Mouse (Mus musculus): ENCODE results near the gene Aqp11. TPM values are rescaled to one million over a fixed set of nuclear protein-coding genes. Genes with fewer than 3 reads are reported as not detected.
A peak's percentile ranks its signal among the peaks of the same experiment; 100 is the strongest.

Aqp11 gene
- polyA plus RNA-seq, 1 experiment from 2014 or later, result 5.7 TPM

DNA sequence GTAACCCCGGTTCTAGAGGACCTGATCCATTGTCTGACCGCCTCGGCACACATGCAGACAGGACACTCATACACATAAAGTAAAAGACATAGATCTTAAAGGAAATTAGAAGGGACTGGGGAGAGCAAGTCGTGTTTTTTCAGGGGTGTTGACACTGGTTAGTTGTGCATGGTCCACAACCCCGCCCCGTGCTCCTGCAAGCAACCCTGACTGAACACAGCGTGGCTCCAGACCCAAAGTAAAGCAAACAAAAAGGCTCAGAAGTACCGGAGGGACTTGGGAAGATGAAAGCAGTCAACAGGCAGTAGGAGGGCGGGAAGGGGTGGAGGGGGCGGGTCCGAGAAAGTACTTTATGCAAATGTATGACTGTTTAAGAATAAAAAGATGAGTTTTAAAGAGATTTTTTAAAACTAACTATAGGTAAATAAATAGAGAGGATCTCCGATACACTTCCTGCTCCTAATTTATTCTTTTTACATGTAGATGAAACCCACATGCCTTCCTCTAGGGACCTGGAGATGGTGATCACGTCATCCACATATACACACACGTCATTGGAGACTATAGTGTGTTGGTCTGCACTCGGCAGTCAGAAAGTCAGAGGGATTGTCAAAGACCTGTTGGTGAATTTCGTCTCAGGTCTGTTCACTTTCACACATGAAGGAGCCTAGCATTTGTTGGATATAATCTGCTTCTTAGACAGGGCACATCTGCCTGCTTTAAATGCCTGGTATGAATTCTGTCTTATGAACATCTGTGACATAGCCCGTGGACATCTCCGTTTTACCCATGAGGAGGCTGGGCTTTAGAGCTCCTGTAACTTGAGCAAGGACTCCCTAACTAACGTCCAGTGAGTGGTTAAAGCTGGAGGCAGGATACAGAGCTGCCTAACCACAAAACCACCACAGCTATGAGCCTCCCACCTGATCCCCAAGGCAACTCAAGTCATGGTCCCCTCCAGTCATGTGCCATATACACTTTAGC lies 11.4 kb upstream of the Aqp11 start:
- peak; percentile 90 for DNase-seq (ENCODE audit: low spot score, missing footprints)
- Histone ChIP-seq H3K4me2 (peak overlapping the region; percentile 22; the same call in 1 of the 2 replicates), H3K27me3 (ENCODE audit: control insufficient read depth, insufficient read depth, low read length) (no peaks in the 10 kb centered on the region), H3K9me3 (ENCODE audit: control insufficient read depth, low read length) (no peaks in the 10 kb centered on the region), H3K9ac (ENCODE audit: low read length) (no peak overlapping the region; the same call in 1 of the 2 replicates), H3K27ac (ENCODE audit: low read depth, low read length) (no peak overlapping the region), H3K36me3 (ENCODE audit: control insufficient read depth, insufficient read depth, low read length) (no peaks in the 10 kb centered on the region), H3K4me3 (ENCODE audit: low read depth, low read length) (no peak overlapping the region), H3K4me1 (ENCODE audit: control insufficient read depth, insufficient read depth, low read length) (peaks cover 4% of the 10 kb centered on the region; the same call in 1 of the 2 replicates)
- ATAC-seq (ENCODE audit: low FRiP score), result peak; percentile 56
- 22% methylated on average over 19 of the region's 19 CpGs for WGBS

DNA sequence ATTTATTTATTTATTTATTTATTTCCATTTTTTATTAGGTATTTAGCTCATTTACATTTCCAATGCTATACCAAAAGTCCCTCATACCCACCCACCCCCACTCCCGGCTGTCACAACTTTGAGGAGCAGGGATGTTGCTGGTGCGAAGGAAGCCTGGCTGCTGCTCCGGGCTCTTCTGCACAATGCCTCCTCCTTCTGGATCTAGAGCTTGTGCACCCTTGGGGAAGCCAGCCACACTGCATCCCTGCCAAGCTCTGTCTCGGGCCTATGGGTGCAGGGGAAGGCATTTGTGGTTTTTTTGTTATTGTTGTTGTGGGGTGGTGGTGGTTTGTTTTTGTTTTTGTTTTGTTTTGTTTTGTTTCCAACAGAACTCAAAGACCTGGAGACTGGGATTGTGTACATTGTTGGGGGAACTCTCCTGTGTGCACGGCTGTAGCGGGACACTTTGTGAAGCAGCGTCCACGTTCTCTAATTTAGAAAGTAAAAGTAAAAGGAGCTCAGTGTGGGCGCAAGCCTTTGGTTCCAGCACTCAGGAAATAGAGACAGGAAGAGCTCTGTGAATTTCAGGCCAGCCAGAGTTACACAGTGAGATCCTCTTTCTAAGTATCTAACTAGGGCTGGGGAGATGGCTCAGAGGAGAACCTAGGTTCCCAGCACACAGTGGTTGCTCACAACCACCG lies 10.6 kb upstream of the Aqp11 start:
- Histone ChIP-seq H3K4me3 (ENCODE audit: low read depth, low read length) (no peak overlapping the region), H3K27me3 (ENCODE audit: control insufficient read depth, insufficient read depth, low read length) (no peaks in the 10 kb centered on the region), H3K9me3 (ENCODE audit: control insufficient read depth, low read length) (no peaks in the 10 kb centered on the region), H3K36me3 (ENCODE audit: control insufficient read depth, insufficient read depth, low read length) (no peaks in the 10 kb centered on the region), H3K4me2 (no peak overlapping the region), H3K4me1 (ENCODE audit: control insufficient read depth, insufficient read depth, low read length) (peaks cover 4% of the 10 kb centered on the region; the same call in 1 of the 2 replicates), H3K27ac (ENCODE audit: low read depth, low read length) (no peak overlapping the region), H3K9ac (ENCODE audit: low read length) (no peak overlapping the region; the same call in 1 of the 2 replicates)
- WGBS, result 61% methylated on average over 10 of the region's 10 CpGs
- DNase-seq (ENCODE audit: low spot score, missing footprints) (peak; percentile 84), ATAC-seq (ENCODE audit: low FRiP score) (peak; percentile 36)

DNA sequence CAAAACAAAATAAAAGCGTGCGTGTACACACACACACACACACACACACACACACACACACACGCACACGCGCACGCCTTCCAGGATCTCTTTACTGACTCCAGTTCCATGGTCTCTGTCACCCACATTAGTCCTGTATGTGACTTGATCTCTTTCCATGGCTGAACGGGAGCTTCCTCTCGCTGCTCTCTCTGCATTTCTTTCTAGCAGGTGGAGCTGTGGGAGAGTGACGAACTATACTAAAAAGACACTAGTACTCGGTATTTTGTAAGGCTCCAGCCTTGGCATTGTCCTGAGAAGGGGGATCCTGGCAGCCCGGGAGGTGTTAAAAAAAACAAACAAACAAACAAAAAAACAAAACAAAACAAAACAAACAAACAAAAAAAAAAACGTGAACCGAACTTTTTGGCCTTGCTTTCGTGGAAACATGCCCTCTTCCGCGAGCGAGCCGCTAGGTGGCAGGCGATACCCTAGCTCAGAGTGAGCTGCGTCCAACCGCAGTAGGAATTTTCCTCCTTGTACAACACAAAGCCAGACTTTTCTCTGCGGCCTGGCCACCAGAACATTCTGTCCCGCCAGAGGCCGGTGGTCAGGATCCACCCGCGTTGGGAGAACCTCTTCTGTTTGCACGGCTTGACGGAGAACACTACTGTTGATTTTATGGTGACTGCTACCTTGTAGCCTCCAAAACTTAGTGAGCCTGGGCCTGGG lies 9.9 kb upstream of the Aqp11 start:
- ATAC-seq (ENCODE audit: low FRiP score) (peak; percentile 66), DNase-seq (ENCODE audit: low spot score, missing footprints) (peak; percentile 96)
- H3K27me3 ChIP-seq (ENCODE audit: control insufficient read depth, insufficient read depth, low read length), result no peaks in the 10 kb centered on the region
- no peak overlapping the region for H3K4me2 ChIP-seq
- H3K27ac ChIP-seq (ENCODE audit: low read depth, low read length), result no peak overlapping the region
- WGBS, result 26% methylated on average over 28 of the region's 28 CpGs
- H3K9me3 ChIP-seq (ENCODE audit: control insufficient read depth, low read length), result no peaks in the 10 kb centered on the region
- H3K4me1 ChIP-seq (ENCODE audit: control insufficient read depth, insufficient read depth, low read length), result peaks cover 4% of the 10 kb centered on the region; the same call in 1 of the 2 replicates
- no peak overlapping the region for H3K9ac ChIP-seq (ENCODE audit: low read length)
- no peak overlapping the region for H3K4me3 ChIP-seq (ENCODE audit: low read depth, low read length)
- H3K36me3 ChIP-seq (ENCODE audit: control insufficient read depth, insufficient read depth, low read length), result no peaks in the 10 kb centered on the region

DNA sequence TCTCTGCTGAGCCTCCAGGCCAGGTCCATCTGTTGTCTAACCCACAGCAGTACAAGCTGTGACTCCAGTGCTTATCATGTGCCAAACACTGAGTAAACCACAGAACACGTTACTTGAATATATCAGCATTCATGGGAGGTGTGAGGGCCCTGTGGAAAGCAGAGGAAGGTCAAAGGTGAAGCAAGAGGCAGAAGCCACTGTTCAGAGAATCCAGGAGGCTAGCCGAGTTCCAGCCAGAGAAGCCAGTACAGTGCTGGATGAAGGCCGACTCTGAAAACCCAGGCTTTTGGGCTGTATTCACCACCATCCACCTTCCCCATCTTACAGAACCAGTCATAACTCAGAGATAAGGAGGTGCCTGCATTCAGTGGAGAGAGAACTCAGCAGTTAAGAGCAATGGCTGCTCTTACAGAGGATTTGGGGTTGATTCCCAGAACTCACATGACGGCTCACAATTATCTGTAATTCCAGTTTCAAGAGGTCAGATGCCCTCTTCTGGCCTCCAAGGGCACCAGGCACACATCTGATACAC lies 9.2 kb upstream of the Aqp11 start:
- DNase-seq (ENCODE audit: low spot score, missing footprints) (no peak), ATAC-seq (ENCODE audit: low FRiP score) (no peak)
- Histone ChIP-seq H3K36me3 (ENCODE audit: control insufficient read depth, insufficient read depth, low read length) (no peaks in the 10 kb centered on the region), H3K9me3 (ENCODE audit: control insufficient read depth, low read length) (no peaks in the 10 kb centered on the region), H3K4me1 (ENCODE audit: control insufficient read depth, insufficient read depth, low read length) (peaks cover 4% of the 10 kb centered on the region; the same call in 1 of the 2 replicates), H3K27me3 (ENCODE audit: control insufficient read depth, insufficient read depth, low read length) (no peaks in the 10 kb centered on the region), H3K27ac (ENCODE audit: low read depth, low read length) (no peak overlapping the region), H3K4me3 (ENCODE audit: low read depth, low read length) (no peak overlapping the region), H3K9ac (ENCODE audit: low read length) (no peak overlapping the region), H3K4me2 (no peak overlapping the region)
- 77% methylated on average over 4 of the region's 4 CpGs for WGBS

DNA sequence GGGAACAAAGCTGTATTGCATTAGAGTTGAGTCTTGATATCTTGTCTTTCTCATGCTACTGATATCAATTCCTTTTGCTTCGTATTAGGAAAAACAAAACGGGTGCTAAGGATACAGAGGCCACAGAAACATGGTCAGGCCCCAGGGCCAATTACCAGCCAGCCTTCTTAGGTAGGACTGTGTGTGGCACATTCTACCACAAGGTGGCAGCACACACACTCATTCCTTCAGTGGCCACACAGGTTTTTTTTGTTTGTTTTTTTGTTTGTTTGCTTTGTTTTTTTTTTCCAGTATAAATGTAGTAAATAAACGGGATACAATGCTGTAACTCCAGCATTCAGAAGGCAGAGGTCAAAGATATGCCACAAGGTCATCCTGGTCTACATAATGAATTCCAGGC lies 7.2 kb upstream of the Aqp11 start:
- Histone ChIP-seq H3K4me1 (ENCODE audit: control insufficient read depth, insufficient read depth, low read length) (peaks cover 6% of the 10 kb centered on the region; the same call in 1 of the 2 replicates), H3K9me3 (ENCODE audit: control insufficient read depth, low read length) (no peaks in the 10 kb centered on the region), H3K4me2 (no peak overlapping the region), H3K4me3 (ENCODE audit: low read depth, low read length) (no peak overlapping the region), H3K27me3 (ENCODE audit: control insufficient read depth, insufficient read depth, low read length) (no peaks in the 10 kb centered on the region), H3K9ac (ENCODE audit: low read length) (no peak overlapping the region), H3K36me3 (ENCODE audit: control insufficient read depth, insufficient read depth, low read length) (no peaks in the 10 kb centered on the region), H3K27ac (ENCODE audit: low read depth, low read length) (no peak overlapping the region)
- ATAC-seq (ENCODE audit: low FRiP score) (peak; percentile 22; the same call in 1 of the 2 replicates), DNase-seq (ENCODE audit: low spot score, missing footprints) (peak; percentile 93)
- WGBS, result 16% methylated on average over 3 of the region's 3 CpGs

DNA sequence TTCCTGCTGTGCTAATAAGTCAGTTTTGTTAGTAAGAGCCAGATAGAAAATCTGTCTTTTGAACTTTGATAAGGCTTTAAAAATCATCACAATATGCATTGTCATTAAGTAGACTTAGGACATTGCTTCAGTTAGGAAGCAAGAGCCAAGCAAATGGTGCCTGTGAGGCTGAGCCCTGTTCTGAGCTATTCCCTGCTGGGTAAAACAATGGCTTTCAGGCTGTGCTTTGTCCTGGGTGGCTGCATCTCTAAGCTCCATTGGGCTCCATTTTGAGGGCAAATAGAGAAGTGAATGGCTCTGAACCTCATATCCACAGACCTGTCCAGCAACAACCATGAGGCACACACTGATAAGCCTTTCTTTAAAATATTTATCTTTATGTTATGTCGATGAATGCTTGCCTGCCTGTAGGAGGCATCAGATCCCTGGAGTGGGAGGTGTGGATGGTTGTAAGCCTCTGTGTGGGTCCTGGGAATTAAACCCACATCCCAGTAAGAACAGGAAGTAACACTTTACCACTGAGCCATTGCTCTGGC lies 3.7 kb upstream of the Aqp11 start:
- Histone ChIP-seq H3K4me1 (ENCODE audit: control insufficient read depth, insufficient read depth, low read length) (peaks cover 10% of the 10 kb centered on the region; the same call in 1 of the 2 replicates), H3K4me2 (no peak overlapping the region), H3K27ac (ENCODE audit: low read depth, low read length) (no peak overlapping the region), H3K27me3 (ENCODE audit: control insufficient read depth, insufficient read depth, low read length) (peaks cover 5% of the 10 kb centered on the region; the same call in 1 of the 2 replicates), H3K36me3 (ENCODE audit: control insufficient read depth, insufficient read depth, low read length) (no peaks in the 10 kb centered on the region), H3K9ac (ENCODE audit: low read length) (no peak overlapping the region), H3K4me3 (ENCODE audit: low read depth, low read length) (no peak overlapping the region), H3K9me3 (ENCODE audit: control insufficient read depth, low read length) (no peaks in the 10 kb centered on the region)
- 4% methylated on average over 1 of the region's 1 CpGs for WGBS
- DNase-seq (ENCODE audit: low spot score, missing footprints) (no peak), ATAC-seq (ENCODE audit: low FRiP score) (no peak)

DNA sequence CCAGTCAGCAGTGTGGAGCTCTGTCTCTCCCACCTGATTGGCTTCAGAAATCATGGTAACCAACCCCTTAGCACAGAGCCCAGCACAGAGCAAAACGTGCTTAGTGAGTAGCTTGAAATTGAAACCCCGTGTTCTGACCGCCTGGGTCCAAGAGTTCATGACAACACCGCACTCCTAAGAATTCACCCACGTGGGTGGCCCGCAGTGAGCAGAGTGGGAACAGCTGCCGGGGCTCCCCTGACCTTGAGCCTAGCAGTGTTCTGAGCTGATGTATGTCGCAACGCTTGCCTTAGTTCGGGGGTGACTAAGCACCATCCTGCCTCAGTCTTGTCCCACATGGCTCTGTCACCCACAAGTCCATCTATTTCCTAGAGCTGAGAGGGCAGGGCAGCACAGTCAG lies 2.9 kb upstream of the Aqp11 start:
- H3K27me3 ChIP-seq (ENCODE audit: control insufficient read depth, insufficient read depth, low read length), result peaks cover 5% of the 10 kb centered on the region; the same call in 1 of the 2 replicates
- no peaks in the 10 kb centered on the region for H3K9me3 ChIP-seq (ENCODE audit: control insufficient read depth, low read length)
- no peak overlapping the region for H3K4me2 ChIP-seq
- WGBS, result 39% methylated on average over 10 of the region's 10 CpGs
- no peak overlapping the region for H3K27ac ChIP-seq (ENCODE audit: low read depth, low read length)
- H3K4me1 ChIP-seq (ENCODE audit: control insufficient read depth, insufficient read depth, low read length), result peaks cover 10% of the 10 kb centered on the region; the same call in 1 of the 2 replicates
- no peak overlapping the region for H3K4me3 ChIP-seq (ENCODE audit: low read depth, low read length)
- H3K36me3 ChIP-seq (ENCODE audit: control insufficient read depth, insufficient read depth, low read length), result no peaks in the 10 kb centered on the region
- ATAC-seq (ENCODE audit: low FRiP score) (no peak), DNase-seq (ENCODE audit: low spot score, missing footprints) (no peak)
- no peak overlapping the region for H3K9ac ChIP-seq (ENCODE audit: low read length)

DNA sequence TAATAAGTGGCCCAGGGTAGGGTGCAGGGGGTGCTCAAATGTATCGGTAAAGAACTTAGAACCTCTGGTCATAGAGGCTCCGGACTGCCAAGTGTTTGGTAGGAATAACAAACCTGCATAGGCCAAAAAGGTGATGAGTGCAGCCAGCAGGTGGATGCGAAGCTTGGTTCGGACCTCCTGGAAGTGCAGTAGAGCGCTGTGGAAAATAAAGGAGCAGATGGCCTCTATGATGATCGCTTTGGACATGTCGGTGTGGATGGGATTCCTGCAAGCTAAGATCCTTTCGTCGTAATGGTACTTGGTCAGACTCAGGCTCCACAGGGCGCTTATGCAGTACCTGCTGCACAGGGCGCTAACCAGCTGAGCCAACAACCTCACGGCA lies 842 bp downstream of the Aqp11 start:
- H3K4me1 ChIP-seq (ENCODE audit: control insufficient read depth, insufficient read depth, low read length), result peaks cover 10% of the 10 kb centered on the region; the same call in 1 of the 2 replicates
- H3K9me3 ChIP-seq (ENCODE audit: control insufficient read depth, low read length), result no peaks in the 10 kb centered on the region
- peak overlapping the region; percentile 70 for H3K9ac ChIP-seq (ENCODE audit: low read length)
- no peak for ATAC-seq (ENCODE audit: low FRiP score)
- H3K27ac ChIP-seq (ENCODE audit: low read depth, low read length), result no peak overlapping the region
- 6% methylated on average over 12 of the region's 12 CpGs for WGBS
- H3K4me3 ChIP-seq (ENCODE audit: low read depth, low read length), result peak overlapping the region; percentile 57
- H3K36me3 ChIP-seq (ENCODE audit: control insufficient read depth, insufficient read depth, low read length), result no peaks in the 10 kb centered on the region
- no peak for DNase-seq (ENCODE audit: low spot score, missing footprints)
- peak overlapping the region; percentile 82 for H3K4me2 ChIP-seq
- H3K27me3 ChIP-seq (ENCODE audit: control insufficient read depth, insufficient read depth, low read length), result peaks cover 5% of the 10 kb centered on the region; the same call in 1 of the 2 replicates

Data from midbrain, embryonic 11.5 days (tissue).